Mouse (Mus musculus) brain, embryonic 14.5 days (tissue): ENCODE results near the gene Cldn4.

Experiments
- CTCF ChIP-seq: fragments of 200-500 bp; IDR thresholded peaks from 2 replicates; pipeline ENCODE4 v1.5.1; 2012; ENCODE audit warnings: inconsistent platforms, mild to moderate bottlenecking, moderate library complexity, borderline replicate concordance; ENCODE audit not compliant: insufficient read depth, insufficient read length; ENCODE audit errors: extremely low read depth
- POLR2A ChIP-seq: fragments of 200-500 bp; IDR thresholded peaks from 2 replicates; pipeline ENCODE4 v1.6.1; 2012; ENCODE audit warnings: mild to moderate bottlenecking, inconsistent platforms, borderline replicate concordance; ENCODE audit not compliant: poor library complexity, insufficient read depth, insufficient read length, severe bottlenecking; ENCODE audit errors: extremely low read depth

DNA sequence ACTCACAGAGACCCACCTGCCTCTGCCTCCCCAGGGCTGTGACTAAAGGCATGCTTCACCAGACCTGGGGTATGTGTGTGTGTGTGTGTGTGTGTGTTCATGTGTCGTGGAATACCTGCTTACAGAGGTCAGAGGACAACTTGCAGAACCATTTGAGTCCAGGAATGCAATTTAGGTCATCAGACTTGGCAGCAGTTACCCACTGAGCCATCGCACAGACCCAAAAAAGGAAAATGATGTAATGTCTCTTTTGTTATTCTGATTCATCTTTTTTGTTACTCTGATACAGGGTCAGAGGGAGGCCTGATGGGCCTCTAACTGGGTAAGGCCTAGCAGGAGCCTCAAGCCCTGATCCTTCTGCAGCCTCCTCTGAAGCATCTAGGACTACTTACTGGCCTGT, 4.0 kb downstream of the Cldn4 start:
- TF ChIP-seq CTCF (no peak), POLR2A (no peak)
